Mouse (Mus musculus): Measurements from ENCODE around the gene Ushbp1.
"Not testable (repeated sequence)": the region's sequence is repeated elsewhere in the genome, so short reads cannot be mapped to it uniquely, and the experiment has no call there.

Gene Ushbp1

GRCm38 (mm10) chr8:71395629-71396028, at the start of gene Ushbp1:
Gene Ushbp1 (minus strand): TSS chr8:71395802.
- DNase-seq (ENCODE audit: low read depth, low spot score), result no peak

GRCm38 (mm10) chr8:71445096-71445495, 49.5 kb upstream of the Ushbp1 start:
- DNase-seq (ENCODE audit: low read depth, low spot score), result no peak

GRCm38 (mm10) chr8:71441404-71441803, 45.8 kb upstream of the Ushbp1 start:
- DNase-seq (ENCODE audit: low read depth, low spot score), result no peak

GRCm38 (mm10) chr8:71437041-71437440, 41.4 kb upstream of the Ushbp1 start:
- no peak for DNase-seq (ENCODE audit: low read depth, low spot score)

- not testable (repeated sequence) for DNase-seq (ENCODE audit: low read depth, low spot score)
Observed at GRCm38 (mm10) chr8:71432935-71433334, 37.3 kb upstream of the Ushbp1 start.

GRCm38 (mm10) chr8:71422121-71422520, 26.5 kb upstream of the Ushbp1 start:
- no peak for DNase-seq (ENCODE audit: low read depth, low spot score)

- no peak for DNase-seq (ENCODE audit: low read depth, low spot score)
Observed at GRCm38 (mm10) chr8:71411535-71412273, 16.1 kb upstream of the Ushbp1 start.

- no peak for DNase-seq (ENCODE audit: low read depth, low spot score)
Observed at GRCm38 (mm10) chr8:71408231-71408630, 12.6 kb upstream of the Ushbp1 start.

- no peak for DNase-seq (ENCODE audit: low read depth, low spot score)
Observed at GRCm38 (mm10) chr8:71407441-71407840, 11.8 kb upstream of the Ushbp1 start.

GRCm38 (mm10) chr8:71406099-71407015, 10.8 kb upstream of the Ushbp1 start:
- no peak for DNase-seq (ENCODE audit: low read depth, low spot score)

GRCm38 (mm10) chr8:71405401-71406098, 9.9 kb upstream of the Ushbp1 start, which contains the start of gene Ankle1:
Gene Ankle1 (plus strand): TSS chr8:71406010.
- peak; percentile 50 for DNase-seq (ENCODE audit: low read depth, low spot score)

GRCm38 (mm10) chr8:71404951-71405351, 9.3 kb upstream of the Ushbp1 start:
- DNase-seq (ENCODE audit: low read depth, low spot score), result no peak

- DNase-seq (ENCODE audit: low read depth, low spot score), result no peak
Observed at GRCm38 (mm10) chr8:71404011-71404410, 8.4 kb upstream of the Ushbp1 start.

- DNase-seq (ENCODE audit: low read depth, low spot score), result no peak
Observed at GRCm38 (mm10) chr8:71403107-71403885, 7.7 kb upstream of the Ushbp1 start.

GRCm38 (mm10) chr8:71402446-71402964, 6.9 kb upstream of the Ushbp1 start:
- DNase-seq (ENCODE audit: low read depth, low spot score), result no peak

- DNase-seq (ENCODE audit: low read depth, low spot score), result no peak
Observed at GRCm38 (mm10) chr8:71401454-71401853, 5.9 kb upstream of the Ushbp1 start.

GRCm38 (mm10) chr8:71400826-71401225, 5.2 kb upstream of the Ushbp1 start:
- DNase-seq (ENCODE audit: low read depth, low spot score), result no peak

GRCm38 (mm10) chr8:71397701-71398100, 2.1 kb upstream of the Ushbp1 start:
- DNase-seq (ENCODE audit: low read depth, low spot score), result no peak

- peak; percentile 98 for DNase-seq (ENCODE audit: low read depth, low spot score)
Observed at GRCm38 (mm10) chr8:71396639-71397305, 1.2 kb upstream of the Ushbp1 start, which contains the start of gene Babam1. Gene Babam1 (plus strand): TSS chr8:71396861.

- no peak for DNase-seq (ENCODE audit: low read depth, low spot score)
Observed at GRCm38 (mm10) chr8:71395071-71395470, 531 bp downstream of the Ushbp1 start.
